Mouse (Mus musculus): ENCODE results near the gene D17Wsu92e. TPM values are rescaled to one million over a fixed set of nuclear protein-coding genes. Genes with fewer than 3 reads are reported as not detected.

D17Wsu92e gene
- polyA plus RNA-seq, 1 experiment from 2014 or later, result 15.4 TPM

DNA sequence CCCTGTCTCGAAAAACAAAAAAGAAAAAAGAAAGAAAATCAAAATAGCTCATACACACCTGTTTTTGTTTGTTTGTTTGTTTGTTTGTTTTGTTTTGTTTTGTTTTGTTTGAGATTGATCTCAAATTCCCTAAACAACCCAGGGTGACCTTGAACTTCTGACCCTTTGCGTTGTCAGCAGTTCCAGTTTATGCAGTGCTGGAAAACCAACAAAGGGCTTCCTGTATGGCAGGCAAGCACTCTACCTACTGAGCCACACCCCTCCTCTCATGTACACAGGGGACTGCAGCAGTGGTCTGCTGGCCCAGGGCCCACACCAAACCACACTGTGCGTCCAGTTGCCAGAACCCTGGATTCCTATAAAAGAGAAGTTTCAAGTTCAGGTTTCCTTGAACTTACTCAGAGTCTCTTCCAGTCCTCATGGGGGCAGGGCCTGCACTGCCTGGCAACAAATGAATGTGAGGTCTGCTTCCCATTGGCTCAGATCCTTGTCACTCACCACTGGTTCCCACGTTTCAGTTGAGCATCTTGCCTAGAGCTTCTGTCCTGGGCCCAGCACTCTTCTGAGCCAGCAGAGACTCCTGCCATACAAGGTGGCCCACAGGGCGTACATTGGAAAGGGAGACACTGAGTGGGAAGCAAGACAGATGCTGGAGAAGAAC is 116.4 kb downstream of the D17Wsu92e start:
- ATAC-seq (replicated peaks; ENCODE audit: extremely low read depth, insufficient read depth, low FRiP score), result no peak
- H3K27me3 ChIP-seq (ENCODE audit: control insufficient read depth, insufficient read depth, low read length), result peaks cover 2% of the 10 kb centered on the region; the same call in 1 of the 2 replicates
- H3K9me3 ChIP-seq (replicated peaks; ENCODE audit: control insufficient read depth, low read length), result peaks cover 7% of the 10 kb centered on the region; the same call in 1 of the 2 replicates
- WGBS, result 63% methylated on average over 5 of the region's 5 CpGs
- no peak overlapping the region for H3K4me3 ChIP-seq (ENCODE audit: low read length)
- no peak overlapping the region for H3K4me2 ChIP-seq (ENCODE audit: low read depth, low read length)
- H3K4me1 ChIP-seq (ENCODE audit: control insufficient read depth, insufficient read depth, low read length), result peaks cover 10% of the 10 kb centered on the region; the same call in 1 of the 2 replicates
- H3K9ac ChIP-seq (ENCODE audit: low read length), result no peak overlapping the region
- H3K36me3 ChIP-seq (ENCODE audit: control insufficient read depth, insufficient read depth), result no peaks in the 10 kb centered on the region
- no peak overlapping the region for H3K27ac ChIP-seq (ENCODE audit: low read length)

DNA sequence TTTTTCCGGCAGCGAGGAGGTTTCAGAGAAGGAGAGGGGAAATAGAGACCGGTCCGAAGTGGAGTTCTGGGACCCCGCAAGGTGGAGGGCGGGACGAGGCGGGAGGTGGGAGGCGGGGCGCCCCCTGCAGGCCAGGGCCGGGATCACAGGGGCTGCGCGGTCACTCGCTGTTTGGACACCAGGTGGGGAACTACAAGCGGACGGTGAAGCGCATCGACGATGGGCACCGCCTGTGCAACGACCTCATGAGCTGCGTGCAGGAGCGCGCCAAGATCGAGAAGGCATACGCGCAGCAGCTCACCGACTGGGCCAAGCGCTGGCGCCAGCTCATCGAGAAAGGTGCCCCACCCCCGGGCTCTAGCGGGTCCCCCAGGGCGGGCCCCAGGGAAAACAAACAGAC is 117.9 kb downstream of the D17Wsu92e start:
- Histone ChIP-seq H3K4me3 (ENCODE audit: low read length) (peak overlapping the region; percentile 43), H3K9me3 (replicated peaks; ENCODE audit: control insufficient read depth, low read length) (peaks cover 9% of the 10 kb centered on the region; the same call in 1 of the 2 replicates), H3K4me1 (ENCODE audit: control insufficient read depth, insufficient read depth, low read length) (peaks cover 6% of the 10 kb centered on the region; the same call in 1 of the 2 replicates), H3K9ac (ENCODE audit: low read length) (peak overlapping the region; percentile 52), H3K4me2 (ENCODE audit: low read depth, low read length) (peak overlapping the region; percentile 72), H3K36me3 (ENCODE audit: control insufficient read depth, insufficient read depth) (no peaks in the 10 kb centered on the region), H3K27me3 (ENCODE audit: control insufficient read depth, insufficient read depth, low read length) (peaks cover under 1% of the 10 kb centered on the region; the same call in 1 of the 2 replicates), H3K27ac (ENCODE audit: low read length) (no peak overlapping the region)
- peak; percentile 63 for ATAC-seq (replicated peaks; ENCODE audit: extremely low read depth, insufficient read depth, low FRiP score)
- 2% methylated on average over 34 of the region's 34 CpGs for WGBS

DNA sequence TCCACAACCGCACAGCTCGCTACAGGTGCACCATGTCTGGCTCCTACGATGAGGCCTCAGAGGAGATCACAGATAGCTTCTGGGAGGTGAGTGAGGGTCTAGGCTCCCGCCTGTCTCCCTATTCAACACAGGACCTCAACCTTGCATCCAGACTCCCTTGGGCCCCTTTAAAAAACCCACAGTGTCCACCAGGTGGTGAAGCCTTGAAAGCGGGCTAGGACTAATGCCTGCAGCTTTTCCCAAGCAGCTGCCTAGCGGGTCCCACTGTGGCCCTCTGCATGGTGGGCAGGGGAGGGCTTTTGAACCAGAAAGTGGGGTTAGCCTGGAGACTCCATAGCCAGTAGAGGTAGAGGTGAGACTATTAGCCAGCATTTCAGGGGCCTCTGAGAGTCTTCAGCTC is 118.6 kb downstream of the D17Wsu92e start:
- no peaks in the 10 kb centered on the region; the same call in 1 of the 2 replicates for H3K27me3 ChIP-seq (ENCODE audit: control insufficient read depth, insufficient read depth, low read length)
- WGBS, result 74% methylated on average over 6 of the region's 6 CpGs
- peaks cover 9% of the 10 kb centered on the region; the same call in 1 of the 2 replicates for H3K9me3 ChIP-seq (replicated peaks; ENCODE audit: control insufficient read depth, low read length)

More for the DNA sequence above, 118.6 kb downstream of the D17Wsu92e start:
- H3K9ac ChIP-seq (ENCODE audit: low read length), result no peak overlapping the region
- H3K4me3 ChIP-seq (ENCODE audit: low read length), result no peak overlapping the region
- no peaks in the 10 kb centered on the region for H3K36me3 ChIP-seq (ENCODE audit: control insufficient read depth, insufficient read depth)
- peaks cover 6% of the 10 kb centered on the region; the same call in 1 of the 2 replicates for H3K4me1 ChIP-seq (ENCODE audit: control insufficient read depth, insufficient read depth, low read length)
- no peak overlapping the region for H3K4me2 ChIP-seq (ENCODE audit: low read depth, low read length)
- H3K27ac ChIP-seq (ENCODE audit: low read length), result no peak overlapping the region
- no peak for ATAC-seq (replicated peaks; ENCODE audit: extremely low read depth, insufficient read depth, low FRiP score)

Other genes starting within 250 kb of the D17Wsu92e start
- gene Nudt3, start 197.2 kb downstream of the D17Wsu92e start, polyA plus RNA-seq (2015; fragmentation: Nextera tagmentation; extraction: Ambion mirVana), result 162 and 176 TPM in 2 replicates
- not detected in 2 replicates for gene RPS10-NUDT3, start 185.4 kb downstream of the D17Wsu92e start, polyA plus RNA-seq (2015; fragmentation: Nextera tagmentation; extraction: Ambion mirVana)
- 511 and 514 TPM in 2 replicates for gene Rps10, start 184.0 kb downstream of the D17Wsu92e start, polyA plus RNA-seq (2015; fragmentation: Nextera tagmentation; extraction: Ambion mirVana)
- gene Pacsin1, start 165.1 kb downstream of the D17Wsu92e start, polyA plus RNA-seq (2015; fragmentation: Nextera tagmentation; extraction: Ambion mirVana), result 0.55 and 0.76 TPM in 2 replicates
- gene Spdef, start 91.7 kb downstream of the D17Wsu92e start, polyA plus RNA-seq (2015; fragmentation: Nextera tagmentation; extraction: Ambion mirVana), result 0.39 and 0.61 TPM in 2 replicates
- gene Snrpc, start 17.5 kb upstream of the D17Wsu92e start, polyA plus RNA-seq (2015; fragmentation: Nextera tagmentation; extraction: Ambion mirVana), result 186 and 189 TPM in 2 replicates
- gene Uhrf1bp1, start 35.8 kb upstream of the D17Wsu92e start, polyA plus RNA-seq (2015; fragmentation: Nextera tagmentation; extraction: Ambion mirVana), result 2.4 and 3.0 TPM in 2 replicates
- gene Anks1, start 88.7 kb upstream of the D17Wsu92e start, polyA plus RNA-seq (2015; fragmentation: Nextera tagmentation; extraction: Ambion mirVana), result 11.4 and 13.0 TPM in 2 replicates
- 44.5 and 49.9 TPM in 2 replicates for gene Taf11, start 89.2 kb upstream of the D17Wsu92e start, polyA plus RNA-seq (2015; fragmentation: Nextera tagmentation; extraction: Ambion mirVana)

Measured in heart, embryonic 16.5 days (tissue).